Mouse (Mus musculus) neutrophil, adult 83 days (primary cell): ENCODE results near the gene Eri2. TPM values are rescaled to one million over a fixed set of nuclear protein-coding genes. Genes with fewer than 3 reads are reported as not detected.

ENCODE experiments used
- total RNA-seq, 2 experiments: library from RNA; stranded (reverse); gene quantifications; one replicate each; pipeline ENCODE4 v1.2.4; 2023

Eri2 gene
- total RNA-seq, result 1 to 10 TPM; 5.2 to 5.7 TPM

GRCm38 (mm10) chr7:119793586-119794250 lies at the start of gene Eri2, which contains the start of gene Rexo5:
Gene Eri2 (minus strand): TSS chr7:119794058.
Gene Rexo5 (plus strand): TSS chr7:119794006.

GRCm38 (mm10) chr7:119760527-119760951 lies 33.3 kb downstream of the Eri2 start, which contains the start of gene Acsm3:
Gene Acsm3 (plus strand): TSS chr7:119760923.

DNA sequence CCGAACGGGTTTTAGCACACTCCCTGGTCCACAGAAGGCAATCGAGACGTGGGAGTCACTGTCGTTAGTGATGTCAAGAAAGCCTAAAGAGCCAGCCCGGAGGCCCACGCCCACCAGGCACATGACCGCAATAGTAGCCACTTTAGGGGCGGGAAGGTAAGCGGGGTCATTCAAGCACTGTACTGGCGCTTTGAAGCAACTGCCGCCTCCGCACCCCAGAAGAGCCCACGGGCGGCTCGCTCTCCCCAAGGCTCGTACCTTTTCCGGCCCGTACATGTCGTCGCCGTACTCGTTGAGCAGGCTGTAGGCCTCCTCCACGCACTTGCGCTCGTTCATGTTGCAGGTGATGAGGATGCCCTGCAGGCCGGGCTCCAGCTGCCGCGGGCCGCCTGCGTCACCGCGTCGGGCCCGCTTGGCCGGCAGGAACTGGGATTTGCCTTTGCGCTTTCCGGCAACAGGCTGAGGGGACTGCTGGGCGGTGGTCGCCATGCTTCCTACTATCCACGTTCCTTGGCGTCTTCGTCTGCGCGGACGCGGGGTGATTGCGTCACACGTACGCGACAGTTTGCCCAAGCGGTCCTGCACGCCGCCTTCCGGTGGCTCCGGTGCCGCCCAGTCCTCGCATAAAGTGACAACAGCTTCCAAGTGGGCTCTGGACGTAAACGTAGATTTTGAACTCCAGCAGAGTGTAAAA lies 73.5 kb downstream of the Eri2 start, which contains the start of gene Thumpd1:
TSS of gene Thumpd1 (minus strand) at position 546 of the 694 bp plus-strand sequence.

Other genes starting within 250 kb of the Eri2 start
- not detected for gene Acsm2, start 239.7 kb downstream of the Eri2 start, total RNA-seq
- gene Acsm1, start 187.0 kb downstream of the Eri2 start, total RNA-seq, result not detected
- not detected for gene Acsm4, start 104.0 kb downstream of the Eri2 start, total RNA-seq
- gene Thumpd1, start 73.3 kb downstream of the Eri2 start, total RNA-seq, result 10 to 100 TPM; 12.9 to 13.0 TPM
- gene Acsm3, start 33.1 kb downstream of the Eri2 start, total RNA-seq, result not detected
- 10 to 100 TPM; 13.6 to 19.8 TPM for gene Rexo5, start 52 bp downstream of the Eri2 start, total RNA-seq
- gene Lyrm1, start 101.8 kb upstream of the Eri2 start, total RNA-seq, result 1 to 10 TPM; 4.2 to 5.5 TPM
- 10 to 100 TPM; 20.1 to 24.4 TPM for gene Dcun1d3, start 102.2 kb upstream of the Eri2 start, total RNA-seq